Mouse (Mus musculus) heart, embryonic 13.5 days (tissue): Measurements from ENCODE around the gene Pik3r2. TPM values are rescaled to one million over a fixed set of nuclear protein-coding genes. Genes with fewer than 3 reads are reported as not detected.

ENCODE experiments used
- ATAC-seq: fragments of 200-750 bp; cut with Nextera tagmentation; 2 replicates; pipeline ENCODE4 v1.8.0; 2017; ENCODE audit warnings: moderate TSS enrichment; ENCODE audit not compliant: insufficient number of reproducible peaks, low FRiP score, low TSS enrichment; ENCODE audit errors: extremely low read depth
- H3K27ac ChIP-seq: fragments of 300-500 bp; sonication (generic); replicated peaks from 2 replicates; pipeline ENCODE4 v1.5.1; 2015; ENCODE audit warnings: moderate library complexity, mild to moderate bottlenecking, inconsistent platforms
- H3K27me3 ChIP-seq: fragments of 300-500 bp; sonication (generic); replicated peaks from 2 replicates; pipeline ENCODE4 v1.6.1; 2015; ENCODE audit warnings: mild to moderate bottlenecking, inconsistent platforms
- H3K36me3 ChIP-seq: fragments of 300-500 bp; sonication (generic); 2 replicates; pipeline ENCODE4 v1.6.1; 2015; ENCODE audit warnings: mild to moderate bottlenecking, inconsistent platforms
- H3K4me1 ChIP-seq: fragments of 300-500 bp; sonication (generic); 2 replicates; pipeline ENCODE4 v1.6.1; 2015; ENCODE audit warnings: inconsistent platforms
- H3K4me2 ChIP-seq: fragments of 300-500 bp; sonication (generic); 2 replicates; pipeline ENCODE4 v1.6.1; 2015; ENCODE audit warnings: inconsistent platforms, mild to moderate bottlenecking, moderate library complexity
- H3K4me3 ChIP-seq: fragments of 300-500 bp; sonication (generic); 2 replicates; pipeline ENCODE4 v1.5.1; 2015; ENCODE audit warnings: moderate library complexity, mild to moderate bottlenecking, inconsistent platforms
- H3K9ac ChIP-seq: fragments of 300-500 bp; sonication (generic); 2 replicates; pipeline ENCODE4 v1.6.1; 2015; ENCODE audit warnings: inconsistent platforms, mild to moderate bottlenecking, moderate library complexity
- H3K9me3 ChIP-seq: fragments of 300-500 bp; sonication (generic); 2 replicates; pipeline ENCODE4 v1.6.1; 2016; ENCODE audit warnings: inconsistent platforms
- WGBS: fragments of 180-500 bp; shearing (Covaris S2); methylation state at CpG from one replicate; pipeline ENCODE4 v1.1.7; 2015; ENCODE audit warnings: mixed read lengths; 5-methylcytosine and 5-hydroxymethylcytosine counted together
- polyA plus RNA-seq: library from polyadenylated mRNA; unstranded; fragments of >200 nt; fragmentation: Nextera tagmentation; extraction: Ambion mirVana; gene quantifications from 2 replicates; pipeline ENCODE4 v1.2.1, GENCODE M21; 2015

The Pik3r2 gene
- polyA plus RNA-seq, 1 experiment from 2014 or later: 36.5 TPM

GRCm38 (mm10) chr8:70745691-70746220, 30.8 kb downstream of the Pik3r2 start:
- peaks cover 33% of the 10 kb centered on the region for H3K4me1 ChIP-seq
- H3K27ac ChIP-seq: no peak overlapping the region
- 53% methylated on average over 19 of the region's 19 CpGs for WGBS
- ATAC-seq: no peak
- H3K4me2 ChIP-seq: no peak overlapping the region
- no peaks in the 10 kb centered on the region for H3K9me3 ChIP-seq
- no peak overlapping the region for H3K4me3 ChIP-seq
- peaks cover 93% of the 10 kb centered on the region for H3K27me3 ChIP-seq
- no peak overlapping the region for H3K9ac ChIP-seq
- no peaks in the 10 kb centered on the region for H3K36me3 ChIP-seq

GRCm38 (mm10) chr8:70744806-70745205, 31.7 kb downstream of the Pik3r2 start:
- peaks cover 33% of the 10 kb centered on the region for H3K4me1 ChIP-seq
- H3K9me3 ChIP-seq: no peaks in the 10 kb centered on the region
- WGBS: 36% methylated on average over 11 of the region's 11 CpGs
- H3K4me2 ChIP-seq: no peak overlapping the region
- ATAC-seq: no peak
- H3K27ac ChIP-seq: no peak overlapping the region
- H3K36me3 ChIP-seq: no peaks in the 10 kb centered on the region
- H3K9ac ChIP-seq: no peak overlapping the region
- H3K4me3 ChIP-seq: no peak overlapping the region; the same call in 1 of the 2 replicates
- peaks cover 92% of the 10 kb centered on the region for H3K27me3 ChIP-seq

- no peak overlapping the region for H3K27ac ChIP-seq
- peaks cover 84% of the 10 kb centered on the region for H3K27me3 ChIP-seq
- no peaks in the 10 kb centered on the region for H3K36me3 ChIP-seq
- peak overlapping the region; percentile 43 for H3K4me3 ChIP-seq
- peak overlapping the region; percentile 66 for H3K4me2 ChIP-seq
- peak overlapping the region; percentile 72 for H3K9ac ChIP-seq
- ATAC-seq: no peak
- H3K4me1 ChIP-seq: peaks cover 33% of the 10 kb centered on the region
- no peaks in the 10 kb centered on the region for H3K9me3 ChIP-seq
- 5% methylated on average over 48 of the region's 48 CpGs for WGBS
Measured at GRCm38 (mm10) chr8:70743656-70744590, 32.6 kb downstream of the Pik3r2 start.

- Histone ChIP-seq H3K9me3 (no peaks in the 10 kb centered on the region), H3K9ac (peak overlapping the region; percentile 51; the same call in 1 of the 2 replicates), H3K36me3 (no peaks in the 10 kb centered on the region), H3K27ac (no peak overlapping the region), H3K4me2 (peak overlapping the region; percentile 66), H3K27me3 (peaks cover 81% of the 10 kb centered on the region), H3K4me3 (peak overlapping the region; percentile 43), H3K4me1 (peaks cover 33% of the 10 kb centered on the region)
- ATAC-seq: no peak
- 3% methylated on average over 38 of the region's 38 CpGs for WGBS
Measured at GRCm38 (mm10) chr8:70742981-70743655, 33.4 kb downstream of the Pik3r2 start.

DNA sequence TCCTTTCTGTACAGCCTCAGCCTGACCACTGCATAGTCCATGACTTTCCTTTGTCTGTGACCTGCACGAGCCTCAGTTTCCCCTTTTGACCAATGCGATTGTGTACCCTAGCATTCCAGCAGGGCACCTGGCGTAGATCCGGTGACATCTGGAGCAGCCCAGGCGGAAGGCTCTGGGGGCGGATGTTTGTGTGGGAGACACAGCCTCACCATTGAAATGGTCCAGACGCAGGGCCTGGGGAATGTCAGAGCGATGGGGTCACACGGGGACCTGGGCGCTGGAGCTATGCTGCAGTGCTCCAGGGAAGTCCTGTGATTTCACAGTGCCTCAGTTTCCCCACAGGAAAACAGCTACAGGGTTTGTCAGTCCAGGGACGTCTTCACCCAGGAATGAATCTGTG, 34.3 kb downstream of the Pik3r2 start:
- no peak overlapping the region for H3K4me2 ChIP-seq
- no peak overlapping the region for H3K9ac ChIP-seq
- H3K27me3 ChIP-seq: peaks cover 81% of the 10 kb centered on the region
- H3K36me3 ChIP-seq: no peaks in the 10 kb centered on the region
- H3K4me1 ChIP-seq: peaks cover 33% of the 10 kb centered on the region
- no peaks in the 10 kb centered on the region for H3K9me3 ChIP-seq
- H3K4me3 ChIP-seq: no peak overlapping the region
- 31% methylated on average over 11 of the region's 11 CpGs for WGBS
- no peak for ATAC-seq
- no peak overlapping the region for H3K27ac ChIP-seq

- ATAC-seq: no peak
- no peak overlapping the region for H3K9ac ChIP-seq
- 40% methylated on average over 5 of the region's 5 CpGs for WGBS
Measured at GRCm38 (mm10) chr8:70741661-70742060, 34.9 kb downstream of the Pik3r2 start.

GRCm38 (mm10) chr8:70738211-70738610, 38.3 kb downstream of the Pik3r2 start:
- H3K36me3 ChIP-seq: no peaks in the 10 kb centered on the region
- H3K27me3 ChIP-seq: peaks cover 59% of the 10 kb centered on the region
- no peak for ATAC-seq
- H3K9me3 ChIP-seq: no peaks in the 10 kb centered on the region
- no peak overlapping the region for H3K4me3 ChIP-seq
- no peak overlapping the region for H3K27ac ChIP-seq
- H3K9ac ChIP-seq: no peak overlapping the region
- 47% methylated on average over 3 of the region's 3 CpGs for WGBS
- H3K4me1 ChIP-seq: peaks cover 21% of the 10 kb centered on the region
- no peak overlapping the region for H3K4me2 ChIP-seq

More at GRCm38 (mm10) chr8:70741661-70742060, 34.9 kb downstream of the Pik3r2 start:
- Histone ChIP-seq H3K4me2 (no peak overlapping the region), H3K4me1 (peaks cover 33% of the 10 kb centered on the region), H3K27ac (no peak overlapping the region), H3K36me3 (no peaks in the 10 kb centered on the region), H3K9me3 (no peaks in the 10 kb centered on the region), H3K4me3 (no peak overlapping the region), H3K27me3 (peaks cover 79% of the 10 kb centered on the region)

- H3K4me2 ChIP-seq: no peak overlapping the region
- ATAC-seq: no peak
- no peaks in the 10 kb centered on the region for H3K9me3 ChIP-seq
- WGBS: 53% methylated on average over 5 of the region's 5 CpGs
- H3K4me3 ChIP-seq: no peak overlapping the region
- H3K4me1 ChIP-seq: peaks cover 16% of the 10 kb centered on the region
- H3K27ac ChIP-seq: no peak overlapping the region
- H3K27me3 ChIP-seq: peaks cover 59% of the 10 kb centered on the region
- H3K36me3 ChIP-seq: no peaks in the 10 kb centered on the region
- H3K9ac ChIP-seq: no peak overlapping the region
Measured at GRCm38 (mm10) chr8:70737705-70738104, 38.8 kb downstream of the Pik3r2 start.

- no peak for ATAC-seq
- Histone ChIP-seq H3K27ac (no peak overlapping the region), H3K36me3 (no peaks in the 10 kb centered on the region), H3K4me1 (peaks cover 6% of the 10 kb centered on the region), H3K27me3 (peaks cover 84% of the 10 kb centered on the region), H3K4me3 (no peak overlapping the region), H3K4me2 (no peak overlapping the region), H3K9me3 (no peaks in the 10 kb centered on the region), H3K9ac (no peak overlapping the region)
- 74% methylated on average over 4 of the region's 4 CpGs for WGBS
Measured at GRCm38 (mm10) chr8:70730956-70731355, 45.6 kb downstream of the Pik3r2 start.

GRCm38 (mm10) chr8:70729808-70730475, 46.6 kb downstream of the Pik3r2 start:
- no peak for ATAC-seq
- H3K9me3 ChIP-seq: no peaks in the 10 kb centered on the region
- no peak overlapping the region for H3K27ac ChIP-seq
- 3% methylated on average over 34 of the region's 34 CpGs for WGBS
- H3K4me2 ChIP-seq: peak overlapping the region; percentile 65
- H3K27me3 ChIP-seq: peaks cover 86% of the 10 kb centered on the region
- H3K9ac ChIP-seq: peak overlapping the region; percentile 66; the same call in 1 of the 2 replicates
- peak overlapping the region; percentile 44 for H3K4me3 ChIP-seq
- no peaks in the 10 kb centered on the region for H3K36me3 ChIP-seq
- H3K4me1 ChIP-seq: peaks cover 6% of the 10 kb centered on the region

- Histone ChIP-seq H3K4me2 (no peak overlapping the region), H3K27ac (no peak overlapping the region), H3K4me1 (peaks cover 6% of the 10 kb centered on the region), H3K4me3 (no peak overlapping the region), H3K9me3 (no peaks in the 10 kb centered on the region), H3K27me3 (peaks cover 82% of the 10 kb centered on the region), H3K36me3 (no peaks in the 10 kb centered on the region), H3K9ac (no peak overlapping the region)
- no peak for ATAC-seq
- 45% methylated on average over 11 of the region's 11 CpGs for WGBS
Measured at GRCm38 (mm10) chr8:70726721-70727120, 49.8 kb downstream of the Pik3r2 start.
